Mouse (Mus musculus) stomach, postnatal 0 days (tissue): Measurements from ENCODE around the gene Tmem30b.

Source experiments
- CTCF ChIP-seq: IDR thresholded peaks from 2 replicates; pipeline ENCODE4 v1.5.1; 2016; ENCODE audit warnings: antibody characterized with exemption, low read depth, mild to moderate bottlenecking, moderate library complexity
- EP300 ChIP-seq: optimal IDR thresholded peaks from 2 replicates; pipeline ENCODE3; 2016; ENCODE audit warnings: antibody characterized with exemption

GRCm38 (mm10) chr12:73564795-73565619, 18.8 kb upstream of the Tmem30b start:
- TF ChIP-seq CTCF (peak; percentile 73), EP300 (no peak)
